Mouse (Mus musculus): ENCODE data around the gene C1qtnf2. TPM values are rescaled to one million over a fixed set of nuclear protein-coding genes. Genes with fewer than 3 reads are reported as not detected.

Gene C1qtnf2
- polyA plus RNA-seq, 1 experiment, result 5.9 TPM

GRCm38 (mm10) chr11:43449916-43450315 is 24.2 kb upstream of the C1qtnf2 start:
- Histone ChIP-seq H3K27ac (ENCODE audit: insufficient read depth, low read length) (no peak overlapping the region), H3K4me1 (ENCODE audit: control insufficient read depth, insufficient read depth, low read length) (no peaks in the 10 kb centered on the region), H3K4me3 (ENCODE audit: insufficient read depth, low read length) (no peak overlapping the region)
- TF ChIP-seq CTCF (IDR thresholded peaks at IDR 0.05; ENCODE audit: borderline replicate concordance, insufficient read depth, low read length), result no peak
- TF ChIP-seq POLR2A (IDR thresholded peaks at IDR 0.05; ENCODE audit: low read depth, low read length), result no peak

- Histone ChIP-seq H3K4me1 (ENCODE audit: control insufficient read depth, insufficient read depth, low read length) (no peaks in the 10 kb centered on the region), H3K4me3 (ENCODE audit: insufficient read depth, low read length) (no peak overlapping the region), H3K27ac (ENCODE audit: insufficient read depth, low read length) (no peak overlapping the region)
- no peak for TF ChIP-seq CTCF (IDR thresholded peaks at IDR 0.05; ENCODE audit: borderline replicate concordance, insufficient read depth, low read length)
- no peak for TF ChIP-seq POLR2A (IDR thresholded peaks at IDR 0.05; ENCODE audit: low read depth, low read length)
These were observed 22.8 kb upstream of the C1qtnf2 start for GRCm38 (mm10) chr11:43451322-43451721.

GRCm38 (mm10) chr11:43452266-43452665 is 21.8 kb upstream of the C1qtnf2 start:
- H3K27ac ChIP-seq (ENCODE audit: insufficient read depth, low read length), result no peak overlapping the region
- H3K4me1 ChIP-seq (ENCODE audit: control insufficient read depth, insufficient read depth, low read length), result no peaks in the 10 kb centered on the region
- H3K4me3 ChIP-seq (ENCODE audit: insufficient read depth, low read length), result no peak overlapping the region
- no peak for TF ChIP-seq POLR2A (IDR thresholded peaks at IDR 0.05; ENCODE audit: low read depth, low read length)
- TF ChIP-seq CTCF (IDR thresholded peaks at IDR 0.05; ENCODE audit: borderline replicate concordance, insufficient read depth, low read length), result no peak

GRCm38 (mm10) chr11:43463204-43463603 is 10.9 kb upstream of the C1qtnf2 start:
- H3K27ac ChIP-seq (ENCODE audit: insufficient read depth, low read length), result no peak overlapping the region
- H3K4me3 ChIP-seq (ENCODE audit: insufficient read depth, low read length), result no peak overlapping the region
- no peak for TF ChIP-seq POLR2A (IDR thresholded peaks at IDR 0.05; ENCODE audit: low read depth, low read length)
- no peak for TF ChIP-seq CTCF (IDR thresholded peaks at IDR 0.05; ENCODE audit: borderline replicate concordance, insufficient read depth, low read length)
- H3K4me1 ChIP-seq (ENCODE audit: control insufficient read depth, insufficient read depth, low read length), result no peaks in the 10 kb centered on the region

- Histone ChIP-seq H3K27ac (ENCODE audit: insufficient read depth, low read length) (no peak overlapping the region), H3K4me1 (ENCODE audit: control insufficient read depth, insufficient read depth, low read length) (peaks cover 6% of the 10 kb centered on the region), H3K4me3 (ENCODE audit: insufficient read depth, low read length) (no peak overlapping the region)
- TF ChIP-seq POLR2A (IDR thresholded peaks at IDR 0.05; ENCODE audit: low read depth, low read length) (no peak), CTCF (IDR thresholded peaks at IDR 0.05; ENCODE audit: borderline replicate concordance, insufficient read depth, low read length) (no peak)
These were observed 4.0 kb upstream of the C1qtnf2 start for GRCm38 (mm10) chr11:43470118-43470517.

- TF ChIP-seq POLR2A (IDR thresholded peaks at IDR 0.05; ENCODE audit: low read depth, low read length) (no peak), CTCF (IDR thresholded peaks at IDR 0.05; ENCODE audit: borderline replicate concordance, insufficient read depth, low read length) (no peak)
- peaks cover 7% of the 10 kb centered on the region for H3K4me1 ChIP-seq (ENCODE audit: control insufficient read depth, insufficient read depth, low read length)
- no peak overlapping the region for H3K27ac ChIP-seq (ENCODE audit: insufficient read depth, low read length)
These were observed 2.9 kb upstream of the C1qtnf2 start for GRCm38 (mm10) chr11:43470881-43471820.

GRCm38 (mm10) chr11:43473115-43473514 is 961 bp upstream of the C1qtnf2 start:
- no peak overlapping the region for H3K27ac ChIP-seq (ENCODE audit: insufficient read depth, low read length)
- no peak for TF ChIP-seq POLR2A (IDR thresholded peaks at IDR 0.05; ENCODE audit: low read depth, low read length)
- no peak for TF ChIP-seq CTCF (IDR thresholded peaks at IDR 0.05; ENCODE audit: borderline replicate concordance, insufficient read depth, low read length)

More at GRCm38 (mm10) chr11:43470881-43471820, 2.9 kb upstream of the C1qtnf2 start:
- no peak overlapping the region for H3K4me3 ChIP-seq (ENCODE audit: insufficient read depth, low read length)

GRCm38 (mm10) chr11:43473635-43474224 is 346 bp upstream of the C1qtnf2 start:
- TF ChIP-seq POLR2A (IDR thresholded peaks at IDR 0.05; ENCODE audit: low read depth, low read length) (no peak), CTCF (IDR thresholded peaks at IDR 0.05; ENCODE audit: borderline replicate concordance, insufficient read depth, low read length) (no peak)
- H3K4me1 ChIP-seq (ENCODE audit: control insufficient read depth, insufficient read depth, low read length), result peaks cover 7% of the 10 kb centered on the region
- no peak overlapping the region for H3K27ac ChIP-seq (ENCODE audit: insufficient read depth, low read length)

More at GRCm38 (mm10) chr11:43473115-43473514, 961 bp upstream of the C1qtnf2 start:
- Histone ChIP-seq H3K4me1 (ENCODE audit: control insufficient read depth, insufficient read depth, low read length) (peaks cover 7% of the 10 kb centered on the region), H3K4me3 (ENCODE audit: insufficient read depth, low read length) (no peak overlapping the region)

GRCm38 (mm10) chr11:43479376-43479775 is 5.3 kb downstream of the C1qtnf2 start:
- no peak overlapping the region for H3K4me3 ChIP-seq (ENCODE audit: insufficient read depth, low read length)
- TF ChIP-seq POLR2A (IDR thresholded peaks at IDR 0.05; ENCODE audit: low read depth, low read length) (no peak), CTCF (IDR thresholded peaks at IDR 0.05; ENCODE audit: borderline replicate concordance, insufficient read depth, low read length) (no peak)
- H3K27ac ChIP-seq (ENCODE audit: insufficient read depth, low read length), result no peak overlapping the region
- H3K4me1 ChIP-seq (ENCODE audit: control insufficient read depth, insufficient read depth, low read length), result 0 out of 2 replicates have a peak, but pooled peaks cover 5% of the 10 kb centered on the region

More at GRCm38 (mm10) chr11:43473635-43474224, 346 bp upstream of the C1qtnf2 start:
- no peak overlapping the region for H3K4me3 ChIP-seq (ENCODE audit: insufficient read depth, low read length)

- H3K4me3 ChIP-seq (ENCODE audit: insufficient read depth, low read length), result no peak overlapping the region
- TF ChIP-seq CTCF (IDR thresholded peaks at IDR 0.05; ENCODE audit: borderline replicate concordance, insufficient read depth, low read length) (no peak), POLR2A (IDR thresholded peaks at IDR 0.05; ENCODE audit: low read depth, low read length) (no peak)
- H3K4me1 ChIP-seq (ENCODE audit: control insufficient read depth, insufficient read depth, low read length), result no peaks in the 10 kb centered on the region
- no peak overlapping the region for H3K27ac ChIP-seq (ENCODE audit: insufficient read depth, low read length)
These were observed 6.5 kb downstream of the C1qtnf2 start for GRCm38 (mm10) chr11:43480561-43480960.
